Comparison of ENCODE assay signal across 15 mouse cellular contexts in genomic region chr10:20022608-20023340, GRCm38 (mm10).
DNase-seq lines count a peak whose midpoint lies in the region; ATAC-seq and TF ChIP-seq lines count a peak whose summit lies in the region.
"Had no signal": no experiment of that assay in that cellular context is flagged by ENCODE, and none has a peak within 500 bp of the region (broad histone marks: within the 10 kb centered on the region; RNA-seq: fewer than 3 reads in every experiment).

No protein-coding gene starts in this region.

- no peak for TF ChIP-seq POLR2A in kidney, adult 2 months (IDR thresholded peaks at IDR 0.05; ENCODE audit: low read depth, low read length)

- H3K27ac ChIP-seq in kidney, adult 2 months (ENCODE audit: insufficient read depth, low read depth, low read length), result peak overlapping the region; percentile 31
- peak overlapping the region; percentile 23; the same call in 1 of the 2 replicates for H3K27ac ChIP-seq in embryonic facial prominence, embryonic 15.5 days (replicated peaks)
- H3K27ac ChIP-seq: limb, embryonic 13.5 days; macrophage; stomach, postnatal 0 days had no signal

- ATAC-seq in embryonic facial prominence, embryonic 15.5 days (ENCODE audit: insufficient number of reproducible peaks, low FRiP score, low TSS enrichment, low read depth), result peak; percentile 43; the same call in 1 of the 2 replicates
- ATAC-seq: inflammation-experienced regulatory T-cells, adult 6 months had no signal

- no peaks in the 10 kb centered on the region for H3K27me3 ChIP-seq in kidney, adult 2 months (replicated peaks; ENCODE audit: control insufficient read depth, insufficient read depth, low read length)
- H3K27me3 ChIP-seq in embryonic facial prominence, embryonic 15.5 days, result no peaks in the 10 kb centered on the region
- H3K27me3 ChIP-seq: limb, embryonic 13.5 days had no signal

- no peak overlapping the region for H3K9ac ChIP-seq in embryonic facial prominence, embryonic 15.5 days
- H3K9ac ChIP-seq: limb, embryonic 13.5 days had no signal

- 54% methylated on average over 10 of the region's 10 CpGs for WGBS in kidney, adult 2 months
- WGBS in embryonic facial prominence, embryonic 15.5 days, result 53% methylated on average over 10 of the region's 10 CpGs

- peaks cover 16% of the 10 kb centered on the region for H3K4me1 ChIP-seq in kidney, adult 2 months (ENCODE audit: control insufficient read depth, insufficient read depth, low read length)
- peaks cover 13% of the 10 kb centered on the region for H3K4me1 ChIP-seq in embryonic facial prominence, embryonic 15.5 days

- peaks cover 3% of the 10 kb centered on the region; the same call in 1 of the 2 replicates for H3K9me3 ChIP-seq in embryonic facial prominence, embryonic 15.5 days (replicated peaks)

- TF ChIP-seq CTCF in kidney, adult 2 months (conservative IDR thresholded peaks at IDR 0.05; ENCODE audit: insufficient read depth, insufficient read length, low read depth, low read length), result no peak

- H3K4me3 ChIP-seq in kidney, adult 2 months (ENCODE audit: insufficient read depth, low read depth, low read length), result no peak overlapping the region
- no peak overlapping the region for H3K4me3 ChIP-seq in embryonic facial prominence, embryonic 15.5 days (replicated peaks)
- H3K4me3 ChIP-seq: limb, embryonic 13.5 days had no signal

- peaks cover 3% of the 10 kb centered on the region; the same call in 1 of the 2 replicates for H3K36me3 ChIP-seq in kidney, adult 2 months (ENCODE audit: control insufficient read depth, insufficient read depth, low read length)
- no peaks in the 10 kb centered on the region for H3K36me3 ChIP-seq in embryonic facial prominence, embryonic 15.5 days
- H3K36me3 ChIP-seq: limb, embryonic 13.5 days had no signal

- no peak overlapping the region for H3K4me2 ChIP-seq in embryonic facial prominence, embryonic 15.5 days (replicated peaks)
- H3K4me2 ChIP-seq: limb, embryonic 13.5 days had no signal

- DNase-seq in cerebellum, adult 8-10 months, result peak; percentile 29
- DNase-seq in cerebellum, postnatal 4 days (ENCODE audit: low spot score in 2 of 2), result no peak
- DNase-seq in kidney, adult 2 months, result no peak
- no peak for DNase-seq in kidney, postnatal 4 days
- peak; percentile 69 for DNase-seq in MN1 (ENCODE audit: low spot score)
- no peak for DNase-seq in lung, postnatal 25 days (ENCODE audit: low spot score)
- no peak for DNase-seq in right cerebral cortex, postnatal 10 days (ENCODE audit: low spot score in 2 of 2)
- DNase-seq: heart, postnatal 14 days; lung, adult 18-20 months; spleen, adult 18-20 months had no signal

Comparison
In these comparisons a context has a peak if more than half of its experiments do, and no peak if none do; other contexts are left out.
1. DNase-seq: peak in cerebellum, adult 8-10 months (single experiment) and MN1 (single experiment); none in cerebellum, postnatal 4 days (0 of 2), kidney, adult 2 months (single experiment), kidney, postnatal 4 days (0 of 2), lung, postnatal 25 days (single experiment) and right cerebral cortex, postnatal 10 days (0 of 2).